Mouse (Mus musculus): ENCODE measurements around the gene Trdmt1.

Trdmt1 gene

GRCm38 (mm10) chr2:13557145-13558030 lies 12.9 kb upstream of the Trdmt1 start:
- peak; percentile 70 for DNase-seq (ENCODE audit: low read depth, low spot score)

- DNase-seq (ENCODE audit: low read depth, low spot score), result no peak
These were observed 11.8 kb upstream of the Trdmt1 start for GRCm38 (mm10) chr2:13556239-13556638.

GRCm38 (mm10) chr2:13553966-13554365 lies 9.5 kb upstream of the Trdmt1 start:
- DNase-seq (ENCODE audit: low read depth, low spot score), result no peak

- no peak for DNase-seq (ENCODE audit: low read depth, low spot score)
These were observed 4.3 kb upstream of the Trdmt1 start for GRCm38 (mm10) chr2:13548749-13549148.

- peak; percentile 29 for DNase-seq (ENCODE audit: low read depth, low spot score)
These were observed 846 bp downstream of the Trdmt1 start for GRCm38 (mm10) chr2:13543519-13544124.

- no peak for DNase-seq (ENCODE audit: low read depth, low spot score)
These were observed 4.6 kb downstream of the Trdmt1 start for GRCm38 (mm10) chr2:13539860-13540259.

- no peak for DNase-seq (ENCODE audit: low read depth, low spot score)
These were observed 5.6 kb downstream of the Trdmt1 start for GRCm38 (mm10) chr2:13538704-13539377.

- no peak for DNase-seq (ENCODE audit: low read depth, low spot score)
These were observed 6.2 kb downstream of the Trdmt1 start for GRCm38 (mm10) chr2:13538258-13538657.

GRCm38 (mm10) chr2:13537733-13538132 lies 6.7 kb downstream of the Trdmt1 start:
- peak; percentile 57 for DNase-seq (ENCODE audit: low read depth, low spot score)

GRCm38 (mm10) chr2:13536747-13537146 lies 7.7 kb downstream of the Trdmt1 start:
- DNase-seq (ENCODE audit: low read depth, low spot score), result peak; percentile 25

GRCm38 (mm10) chr2:13530639-13531038 lies 13.8 kb downstream of the Trdmt1 start:
- no peak for DNase-seq (ENCODE audit: low read depth, low spot score)

- DNase-seq (ENCODE audit: low read depth, low spot score), result no peak
These were observed 15.1 kb downstream of the Trdmt1 start for GRCm38 (mm10) chr2:13529253-13529933.

- DNase-seq (ENCODE audit: low read depth, low spot score), result no peak
These were observed 16.9 kb downstream of the Trdmt1 start for GRCm38 (mm10) chr2:13527531-13527930.

GRCm38 (mm10) chr2:13527125-13527524 lies 17.3 kb downstream of the Trdmt1 start:
- no peak for DNase-seq (ENCODE audit: low read depth, low spot score)

GRCm38 (mm10) chr2:13526205-13526604 lies 18.3 kb downstream of the Trdmt1 start:
- DNase-seq (ENCODE audit: low read depth, low spot score), result no peak

- no peak for DNase-seq (ENCODE audit: low read depth, low spot score)
These were observed 20.7 kb downstream of the Trdmt1 start for GRCm38 (mm10) chr2:13523540-13524456.

- DNase-seq (ENCODE audit: low read depth, low spot score), result no peak
These were observed 22.4 kb downstream of the Trdmt1 start for GRCm38 (mm10) chr2:13522106-13522505.

GRCm38 (mm10) chr2:13514949-13515348 lies 29.5 kb downstream of the Trdmt1 start:
- DNase-seq (ENCODE audit: low read depth, low spot score), result no peak

GRCm38 (mm10) chr2:13502717-13503116 lies 41.8 kb downstream of the Trdmt1 start:
- no peak for DNase-seq (ENCODE audit: low read depth, low spot score)

GRCm38 (mm10) chr2:13501553-13501952 lies 42.9 kb downstream of the Trdmt1 start:
- no peak for DNase-seq (ENCODE audit: low read depth, low spot score)

Data from CD4-positive helper T cell, adult 2 months (primary cell).